Mouse (Mus musculus) cerebellum, adult 11-12 months (tissue): ENCODE data around the gene Rpn1.

ENCODE experiments used
- DNase-seq: peaks from one replicate; pipeline ENCODE4 v3.0.0; 2022

Gene Rpn1

GRCm38 (mm10) chr6:88067722-88068121 lies 16.6 kb upstream of the Rpn1 start:
- no peak for DNase-seq

DNA sequence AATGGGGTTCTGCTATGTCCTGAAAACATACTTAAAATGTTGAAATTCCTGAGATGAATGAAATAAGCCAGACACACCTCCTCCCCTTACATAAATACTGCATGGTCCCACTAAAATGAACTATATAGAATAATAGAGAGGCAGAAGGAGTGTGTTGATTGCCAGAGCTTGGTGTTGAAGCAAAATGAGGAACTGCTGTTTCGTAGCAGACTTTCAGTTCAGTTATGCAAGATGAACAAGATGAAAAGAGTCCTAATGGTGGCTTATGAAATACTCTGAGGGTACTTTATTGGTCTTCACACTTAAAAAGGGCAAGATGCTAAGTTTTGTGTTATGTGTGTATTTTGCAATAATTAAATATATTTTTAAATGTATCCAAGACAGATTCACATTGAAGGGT lies 15.5 kb upstream of the Rpn1 start:
- no peak for DNase-seq

DNA sequence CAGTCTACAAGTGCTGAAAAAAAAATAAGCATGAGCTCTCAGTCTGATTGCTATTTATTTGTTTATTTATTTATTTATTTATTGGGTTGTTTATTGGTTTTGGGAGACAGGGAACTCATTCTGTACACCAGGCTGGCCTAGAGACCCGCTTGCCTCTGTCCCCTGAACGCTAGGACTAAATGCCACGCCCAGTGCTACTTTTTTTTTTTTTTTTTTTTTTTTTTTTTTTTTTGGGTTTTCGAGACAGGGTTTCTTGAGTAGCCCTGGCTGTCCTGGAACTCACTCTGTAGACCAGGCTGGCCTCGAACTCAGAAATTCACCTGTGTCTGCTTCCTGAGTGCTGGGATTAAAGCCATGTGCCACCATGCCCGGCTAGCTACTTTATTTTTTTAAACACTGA lies 13.8 kb upstream of the Rpn1 start:
- no peak for DNase-seq

DNA sequence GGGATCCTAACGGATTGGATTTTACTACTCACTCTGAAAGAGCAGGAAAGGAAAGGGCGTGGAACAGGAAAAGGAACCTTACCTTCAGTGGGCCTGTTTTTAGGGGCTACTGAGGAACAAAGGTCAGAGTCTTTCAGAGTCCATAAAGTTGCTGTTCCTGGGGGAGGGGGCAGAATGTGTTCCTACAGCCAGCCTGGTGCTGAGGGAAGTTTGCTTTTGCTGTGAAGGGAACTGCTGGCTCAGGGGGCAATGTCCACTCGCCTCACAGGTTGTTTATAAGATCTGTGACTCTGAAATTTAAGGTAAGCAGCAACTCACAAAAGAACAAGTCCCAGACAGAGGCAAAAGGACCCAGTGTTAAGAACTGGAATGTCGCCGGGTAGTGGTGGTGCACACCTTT lies 13.1 kb upstream of the Rpn1 start:
- DNase-seq: no peak

DNA sequence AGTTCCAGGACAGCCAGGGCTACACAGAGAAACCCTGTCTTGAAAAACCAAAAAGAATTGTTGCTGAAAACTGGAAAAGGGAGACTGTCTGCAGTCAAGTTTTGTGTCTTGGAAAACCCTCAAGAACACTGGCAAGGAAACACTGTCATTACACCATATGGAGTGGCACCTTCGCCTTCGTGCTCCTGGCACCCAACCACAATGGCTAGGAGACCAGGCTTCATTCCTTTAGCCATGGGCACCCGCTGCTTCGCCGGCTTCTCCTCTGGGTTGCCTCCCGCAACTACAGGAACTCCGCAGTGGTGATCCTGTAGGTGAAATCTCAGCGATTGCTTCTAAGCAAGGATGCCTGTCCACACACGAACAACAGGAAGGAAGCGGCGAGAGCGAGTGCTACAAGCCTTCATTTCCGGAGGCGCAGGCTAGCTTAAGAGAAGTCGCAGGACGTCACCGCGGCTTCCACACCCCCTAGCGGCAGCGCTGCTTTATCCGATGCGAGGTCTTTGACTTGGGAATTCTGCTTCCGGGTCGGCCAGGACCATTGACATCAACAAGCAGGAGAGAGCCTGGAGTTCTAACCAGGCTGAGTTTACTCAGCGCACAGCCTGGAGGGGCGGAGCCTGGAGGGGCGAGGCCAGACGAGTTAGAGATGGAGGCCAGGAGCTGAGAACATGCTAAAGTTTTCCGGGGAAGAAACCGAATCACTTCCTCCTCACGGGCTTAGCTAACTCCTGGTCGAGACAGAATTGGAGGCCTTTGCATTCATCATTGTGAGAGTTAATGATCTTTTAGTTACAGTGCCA lies 9.3 kb upstream of the Rpn1 start:
- DNase-seq: peak; percentile 92

GRCm38 (mm10) chr6:88075960-88076517 lies 8.2 kb upstream of the Rpn1 start:
- no peak for DNase-seq

DNA sequence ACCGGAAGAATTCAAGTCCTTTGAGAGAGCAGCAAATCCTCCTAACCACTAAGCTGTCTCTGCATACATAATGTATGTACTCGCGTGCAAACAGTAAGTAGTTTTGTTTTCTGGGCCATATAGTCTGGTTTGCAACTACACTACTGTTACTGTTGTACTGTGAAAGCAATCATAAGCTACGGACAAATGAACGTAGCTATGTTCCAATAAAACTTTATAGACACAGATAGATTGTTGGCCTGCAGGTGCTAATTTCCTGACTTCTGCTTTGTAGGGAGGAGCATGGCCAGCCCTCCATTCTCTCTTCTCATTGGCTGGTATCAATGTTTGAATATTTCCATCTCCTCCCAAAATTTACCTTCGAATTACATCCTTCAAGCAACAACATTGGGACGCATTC lies 1.2 kb upstream of the Rpn1 start:
- no peak for DNase-seq

DNA sequence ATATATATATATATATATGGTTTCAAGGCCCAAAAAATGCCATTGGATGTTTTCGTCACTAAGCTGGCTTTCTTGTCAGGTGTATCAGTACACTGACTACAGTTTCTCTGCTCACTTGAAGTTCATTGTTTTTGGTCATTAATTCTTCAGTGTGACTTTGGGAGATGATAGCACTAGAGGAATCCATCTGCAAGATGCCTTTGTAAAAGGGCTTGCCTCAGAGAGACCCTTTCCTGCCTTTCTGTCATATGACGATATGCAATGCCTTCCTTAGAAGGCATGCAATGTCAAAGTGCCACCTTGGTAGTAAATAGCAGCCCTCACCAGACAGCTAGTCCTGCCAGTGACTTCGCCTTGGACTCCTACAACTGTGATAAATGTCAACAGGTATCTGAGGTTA lies 610 bp upstream of the Rpn1 start:
- no peak for DNase-seq

DNA sequence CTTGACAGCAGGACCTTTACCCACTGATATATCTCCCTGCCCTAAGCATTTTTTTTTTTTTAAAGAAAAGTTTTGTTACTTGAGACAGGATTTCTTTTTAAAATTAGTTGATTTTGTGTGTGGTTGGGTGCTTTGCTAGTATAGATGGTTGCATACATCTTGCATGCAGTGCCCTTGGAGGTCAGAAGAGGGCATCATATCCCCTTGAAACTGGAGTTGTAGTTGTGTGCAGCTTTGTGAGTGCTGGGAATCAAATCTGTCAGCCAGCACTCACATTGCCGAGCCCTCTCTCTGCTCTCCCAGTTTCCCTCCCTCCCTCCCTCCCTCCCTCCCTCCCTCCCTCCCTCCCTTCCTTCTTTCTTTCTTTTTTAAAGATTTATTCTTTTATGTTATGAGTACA lies 4.7 kb downstream of the Rpn1 start:
- no peak for DNase-seq

DNA sequence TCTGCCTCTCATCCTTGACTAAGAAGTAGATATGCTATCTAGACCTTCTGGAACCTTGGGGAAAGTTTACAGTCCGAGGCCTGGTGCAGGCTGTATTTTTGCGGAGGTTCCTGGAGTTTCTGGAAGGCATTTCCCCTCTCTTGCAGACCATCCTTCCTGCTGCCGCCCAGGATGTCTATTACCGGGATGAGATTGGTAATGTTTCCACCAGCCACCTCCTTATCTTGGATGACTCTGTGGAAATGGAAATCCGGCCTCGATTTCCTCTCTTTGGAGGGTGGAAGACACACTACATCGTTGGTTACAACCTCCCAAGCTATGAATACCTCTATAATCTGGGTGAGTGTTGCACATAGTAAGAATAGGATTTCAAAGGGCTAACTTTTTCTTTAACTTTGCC lies 11.1 kb downstream of the Rpn1 start:
- DNase-seq: no peak

- no peak for DNase-seq
Measured at GRCm38 (mm10) chr6:88102096-88102495, 17.8 kb downstream of the Rpn1 start.

DNA sequence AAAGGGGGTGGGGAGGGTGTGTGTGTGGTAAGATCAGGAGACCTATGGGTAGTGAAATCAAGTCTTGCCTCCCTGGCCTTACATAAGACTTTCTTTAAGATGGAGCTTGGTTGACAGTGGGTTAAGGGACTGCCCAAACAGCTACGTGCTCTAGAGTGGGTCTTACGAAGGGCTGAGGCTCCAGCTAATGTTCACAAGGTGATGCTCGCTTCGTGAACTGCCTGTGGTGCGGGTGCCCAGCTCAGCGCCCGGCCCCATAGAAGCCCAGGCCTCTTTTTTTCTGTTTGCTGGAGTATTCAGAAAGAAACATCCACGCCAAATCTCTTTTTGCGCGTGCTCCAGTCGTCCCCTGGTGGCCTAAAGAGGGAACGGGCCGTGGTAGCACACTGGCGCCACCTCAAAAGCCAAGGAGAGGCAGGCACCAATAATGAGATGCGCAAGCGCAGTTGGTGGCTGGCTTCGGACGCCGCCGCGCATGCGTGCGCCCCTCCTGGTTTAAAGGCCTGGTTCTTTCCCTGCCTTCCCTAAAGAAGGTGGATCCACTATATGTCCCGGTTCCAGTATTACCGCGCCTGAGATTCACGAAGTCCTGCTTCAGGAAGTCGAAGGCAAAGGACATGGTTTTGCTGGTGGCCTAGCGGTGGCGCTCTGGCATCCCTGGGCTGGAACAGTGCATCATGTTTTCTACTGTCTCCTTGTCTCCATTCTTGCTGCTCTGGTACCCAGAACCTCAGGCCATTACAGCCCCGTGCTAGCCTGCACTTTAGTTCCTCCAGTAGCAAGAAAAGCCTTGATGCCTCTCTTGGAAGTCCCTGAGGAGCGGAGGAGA lies 21.7 kb downstream of the Rpn1 start:
- DNase-seq: peak; percentile 95

GRCm38 (mm10) chr6:88106612-88107123 lies 22.4 kb downstream of the Rpn1 start:
- peak; percentile 42 for DNase-seq

GRCm38 (mm10) chr6:88107661-88108535 lies 23.6 kb downstream of the Rpn1 start:
- no peak for DNase-seq

- peak; percentile 52 for DNase-seq
Measured at GRCm38 (mm10) chr6:88113139-88113538, 28.9 kb downstream of the Rpn1 start.

DNA sequence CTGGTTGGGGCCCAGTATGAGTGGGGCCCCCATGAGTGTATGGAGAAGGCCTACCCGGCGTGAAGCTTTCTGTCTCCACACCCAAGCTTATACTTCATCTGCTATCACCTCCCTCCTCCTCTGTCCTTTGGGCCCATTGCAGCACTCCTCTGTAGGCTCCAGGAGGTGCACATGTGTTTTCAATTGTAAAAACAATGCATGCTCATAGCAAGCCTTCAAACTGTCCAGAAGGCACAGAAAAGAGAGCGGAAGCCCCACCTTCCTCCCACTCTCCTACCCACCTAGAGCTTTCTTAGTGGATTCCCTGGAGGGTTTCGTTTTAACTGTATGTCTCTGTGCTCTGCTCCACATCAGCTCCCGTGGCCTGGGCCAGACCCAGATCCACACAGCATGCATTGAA lies 30.1 kb downstream of the Rpn1 start:
- DNase-seq: no peak

GRCm38 (mm10) chr6:88116347-88117183 lies 32.3 kb downstream of the Rpn1 start:
- peak; percentile 88 for DNase-seq

DNA sequence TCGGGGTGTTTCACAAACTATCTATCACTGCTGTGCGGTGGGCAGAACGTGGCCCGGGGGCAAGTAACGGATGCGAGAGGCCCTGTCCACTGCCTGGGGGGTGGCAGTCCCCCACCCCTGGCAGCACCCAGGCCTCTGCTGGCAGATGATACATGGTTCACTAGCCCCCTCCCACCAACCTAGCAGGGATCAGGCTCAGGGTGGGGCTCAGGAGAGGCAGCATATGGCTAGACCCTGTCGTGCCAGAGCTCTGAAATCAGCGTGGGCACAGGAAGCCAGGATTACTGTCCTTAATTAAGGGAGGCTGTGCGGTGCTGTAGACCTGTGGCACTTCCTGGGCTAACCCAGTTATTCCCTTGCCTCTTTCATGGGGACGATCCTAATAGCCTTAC lies 32.9 kb downstream of the Rpn1 start:
- no peak for DNase-seq

DNA sequence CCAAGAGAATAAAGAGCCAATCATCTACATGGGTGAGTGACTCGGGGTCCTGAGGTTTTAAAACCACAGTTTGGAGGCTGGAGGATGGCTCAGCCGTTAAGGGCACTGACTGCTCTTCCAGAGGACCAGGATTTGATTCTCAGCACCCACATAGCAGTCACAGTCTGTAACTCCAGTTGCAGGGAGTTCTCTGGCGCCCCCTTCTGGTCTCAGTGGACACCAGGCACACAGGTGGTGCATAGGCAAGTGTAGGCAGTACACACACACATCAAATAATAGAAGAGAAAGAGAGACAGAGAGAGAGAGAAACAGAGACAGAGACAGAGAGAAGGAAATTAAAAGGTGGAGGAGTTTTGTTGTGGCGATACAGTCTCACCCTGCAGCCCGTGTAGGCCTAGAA lies 35.0 kb downstream of the Rpn1 start:
- DNase-seq: no peak

- DNase-seq: no peak
Measured at GRCm38 (mm10) chr6:88120813-88121212, 36.5 kb downstream of the Rpn1 start.

DNA sequence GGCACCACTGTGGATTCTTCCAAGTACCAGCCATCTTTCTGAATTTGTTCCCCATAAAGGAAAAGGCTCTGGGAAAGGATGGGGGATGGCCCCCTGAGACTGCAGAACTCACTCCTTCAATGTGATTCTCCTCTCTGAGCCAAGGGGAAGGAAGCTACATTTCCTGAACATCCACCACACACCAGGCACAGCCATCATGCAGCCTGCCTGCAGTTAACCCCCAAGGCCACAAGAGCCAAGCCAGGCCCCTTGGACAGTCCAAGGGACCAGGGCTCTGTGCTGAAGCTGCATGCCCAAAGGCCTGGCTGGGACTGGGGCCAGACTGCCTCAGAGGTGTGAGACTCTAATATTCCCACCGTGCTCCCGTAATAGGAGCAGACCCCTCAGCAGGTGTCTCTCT lies 37.5 kb downstream of the Rpn1 start:
- no peak for DNase-seq
